ENCODE assay signal across 22 mouse cellular contexts in genomic region chr15:88603091-88603732, GRCm38 (mm10). TPM values are rescaled to one million over a fixed set of nuclear protein-coding genes. Genes with fewer than 3 reads are reported as not detected.
DNase-seq lines count a peak whose midpoint lies in the region; ATAC-seq and TF ChIP-seq lines count a peak whose summit lies in the region.
"Had no signal": no experiment of that assay in that cellular context is flagged by ENCODE, and none has a peak within 500 bp of the region (broad histone marks: within the 10 kb centered on the region; RNA-seq: fewer than 3 reads in every experiment).

No protein-coding gene starts in this region.

- H3K27ac ChIP-seq in stomach, postnatal 0 days (replicated peaks): 0 out of 2 replicates have a peak overlapping the region, but pooled peaks have one; percentile 25
- H3K27ac ChIP-seq in heart, embryonic 10.5 days: no peak overlapping the region
- H3K27ac ChIP-seq: forebrain, embryonic 13.5 days; kidney, postnatal 0 days; limb, embryonic 15.5 days; liver, embryonic 15.5 days; macrophage; midbrain, embryonic 15.5 days had no signal

- TF ChIP-seq CTCF in stomach, postnatal 0 days (IDR thresholded peaks at IDR 0.05; ENCODE audit: low read depth): no peak

- no peak overlapping the region for H3K9ac ChIP-seq in stomach, postnatal 0 days (ENCODE audit: low read length)
- H3K9ac ChIP-seq: forebrain, embryonic 13.5 days; limb, embryonic 15.5 days; liver, embryonic 15.5 days; midbrain, embryonic 15.5 days had no signal

- no peaks in the 10 kb centered on the region for H3K9me3 ChIP-seq in stomach, postnatal 0 days (ENCODE audit: control insufficient read depth, low read length)
- no peaks in the 10 kb centered on the region for H3K9me3 ChIP-seq in heart, embryonic 10.5 days
- H3K9me3 ChIP-seq: forebrain, embryonic 13.5 days; limb, embryonic 15.5 days; liver, embryonic 15.5 days; midbrain, embryonic 15.5 days had no signal

- no peaks in the 10 kb centered on the region for H3K4me1 ChIP-seq in stomach, postnatal 0 days (replicated peaks; ENCODE audit: control insufficient read depth, insufficient read depth)
- no peaks in the 10 kb centered on the region for H3K4me1 ChIP-seq in heart, embryonic 10.5 days
- H3K4me1 ChIP-seq: forebrain, embryonic 13.5 days; limb, embryonic 15.5 days; liver, embryonic 15.5 days; midbrain, embryonic 15.5 days had no signal

- H3K4me2 ChIP-seq in stomach, postnatal 0 days (replicated peaks; ENCODE audit: low read depth): no peak overlapping the region
- H3K4me2 ChIP-seq: forebrain, embryonic 13.5 days; limb, embryonic 15.5 days; liver, embryonic 15.5 days; midbrain, embryonic 15.5 days had no signal

- 65% methylated on average over 9 of the region's 9 CpGs for WGBS in stomach, postnatal 0 days
- 65% methylated on average over 9 of the region's 9 CpGs for WGBS in heart, embryonic 10.5 days

- ATAC-seq in cerebellum, adult (ENCODE audit: insufficient number of reproducible peaks, low FRiP score, low TSS enrichment): peak; percentile 68
- ATAC-seq in stomach, postnatal 0 days (ENCODE audit: low FRiP score, low TSS enrichment): no peak
- ATAC-seq: forebrain, embryonic 13.5 days; midbrain, embryonic 15.5 days had no signal

- TF ChIP-seq EP300 in stomach, postnatal 0 days (optimal IDR thresholded peaks at IDR 0.05): no peak

- H3K4me3 ChIP-seq in stomach, postnatal 0 days (ENCODE audit: low read depth, low read length): no peak overlapping the region
- H3K4me3 ChIP-seq in heart, embryonic 10.5 days: no peak overlapping the region
- H3K4me3 ChIP-seq: forebrain, embryonic 13.5 days; limb, embryonic 15.5 days; liver, embryonic 15.5 days; midbrain, embryonic 15.5 days had no signal

- no peak for DNase-seq in cerebellum, postnatal 4 days (ENCODE audit: low spot score in 2 of 2)
- peak; percentile 21 for DNase-seq in retina, postnatal 1 day
- DNase-seq in retina, embryonic 14.5 days (ENCODE audit: low spot score): no peak
- peak; percentile 69 to 80 for DNase-seq in cerebellum, postnatal 14 days
- no peak for DNase-seq in stomach, postnatal 0 days (ENCODE audit: low spot score)
- DNase-seq in kidney, adult 9 months: no peak
- DNase-seq in heart, embryonic 10.5 days (ENCODE audit: low spot score): no peak
- DNase-seq: adrenal gland, postnatal 10 days; gastrocnemius, postnatal 25 days; kidney, adult 11 months; right cerebral cortex, adult 18-20 months; thymus, postnatal 4 days had no signal

- H3K27me3 ChIP-seq in stomach, postnatal 0 days (ENCODE audit: control insufficient read depth, insufficient read depth, low read length): no peaks in the 10 kb centered on the region
- no peaks in the 10 kb centered on the region for H3K27me3 ChIP-seq in heart, embryonic 10.5 days (ENCODE audit: insufficient read depth, poor library complexity, severe bottlenecking)
- H3K27me3 ChIP-seq: forebrain, embryonic 13.5 days; limb, embryonic 15.5 days; liver, embryonic 15.5 days; midbrain, embryonic 15.5 days had no signal

- no peaks in the 10 kb centered on the region for H3K36me3 ChIP-seq in stomach, postnatal 0 days (ENCODE audit: control insufficient read depth, insufficient read depth, low read length)
- no peaks in the 10 kb centered on the region for H3K36me3 ChIP-seq in heart, embryonic 10.5 days
- H3K36me3 ChIP-seq: limb, embryonic 15.5 days; liver, embryonic 15.5 days; midbrain, embryonic 15.5 days had no signal

RNA-seq across cellular contexts. Expression of gene Zdhhc25, which starts 3.1 kb away (rescaled TPM):
- not detected in 2 replicates for polyA plus RNA-seq in stomach, postnatal 0 days (2015; fragmentation: Nextera tagmentation; extraction: Ambion mirVana)
- not detected in 2 replicates for polyA plus RNA-seq in heart, embryonic 10.5 days (2016; fragmentation: Nextera tagmentation; extraction: Ambion mirVana)
- polyA plus RNA-seq: cortical plate, adult 2 months; forebrain, embryonic 13.5 days; heart, embryonic 16.5 days; kidney, postnatal 0 days; limb, embryonic 15.5 days; liver, embryonic 15.5 days; lung, embryonic 16.5 days; macrophage; midbrain, embryonic 15.5 days had no signal

Comparison
In these comparisons a context has a peak if more than half of its experiments do, and no peak if none do; other contexts are left out.
1. DNase-seq: peak in retina, postnatal 1 day (single experiment) and cerebellum, postnatal 14 days (2 of 2); none in cerebellum, postnatal 4 days (0 of 2), retina, embryonic 14.5 days (single experiment), stomach, postnatal 0 days (single experiment), kidney, adult 9 months (single experiment) and heart, embryonic 10.5 days (single experiment).